Mouse (Mus musculus) olfactory bulb, adult 2 months (tissue): ENCODE results near the gene Otulinl.

ENCODE experiments used
- CTCF ChIP-seq: fragments of 200-500 bp; IDR thresholded peaks from 2 replicates; pipeline ENCODE4 v1.5.1; 2012; ENCODE audit warnings: low read depth, mild to moderate bottlenecking, low read length, moderate library complexity; ENCODE audit not compliant: insufficient read depth
- POLR2A ChIP-seq: fragments of 200-500 bp; IDR thresholded peaks from 2 replicates; pipeline ENCODE4 v1.6.1; 2012; ENCODE audit warnings: mild to moderate bottlenecking, low read depth, low read length, moderate library complexity; ENCODE audit not compliant: insufficient read depth

GRCm38 (mm10) chr15:27613255-27613654, 68.1 kb downstream of the Otulinl start:
- TF ChIP-seq POLR2A (no peak), CTCF (no peak)
